Mouse (Mus musculus) midbrain, embryonic 14.5 days (tissue): ENCODE results near the gene Oasl1. TPM values are rescaled to one million over a fixed set of nuclear protein-coding genes. Genes with fewer than 3 reads are reported as not detected.
A peak's percentile ranks its signal among the peaks of the same experiment; 100 is the strongest.
"Not testable (repeated sequence)": the region's sequence is repeated elsewhere in the genome, so short reads cannot be mapped to it uniquely, and the experiment has no call there.

ENCODE experiments used
- ATAC-seq: fragments of 200-750 bp; cut with Nextera tagmentation; 2 replicates; pipeline ENCODE4 v1.8.0; 2017; ENCODE audit warnings: moderate number of reproducible peaks, moderate library complexity; ENCODE audit not compliant: low FRiP score, low TSS enrichment
- DNase-seq: peaks from one replicate; pipeline ENCODE4 v3.0.0-alpha.2; 2015
- H3K27ac ChIP-seq: fragments of 300-500 bp; sonication (generic); replicated peaks from 2 replicates; pipeline ENCODE4 v1.5.1; 2014; ENCODE audit warnings: mild to moderate bottlenecking, low read depth, low read length, moderate library complexity
- H3K27me3 ChIP-seq: fragments of 300-500 bp; sonication (generic); 2 replicates; pipeline ENCODE4 v1.6.1; 2014; ENCODE audit warnings: low read length, control low read depth, mixed read lengths; ENCODE audit not compliant: control insufficient read depth, insufficient read depth
- H3K36me3 ChIP-seq: fragments of 300-500 bp; sonication (generic); 2 replicates; pipeline ENCODE4 v1.6.1; 2014; ENCODE audit warnings: low read length, control low read depth; ENCODE audit not compliant: control insufficient read depth, insufficient read depth
- H3K4me1 ChIP-seq: fragments of 300-500 bp; sonication (generic); 2 replicates; pipeline ENCODE4 v1.6.1; 2014; ENCODE audit warnings: mild to moderate bottlenecking, antibody characterized with exemption, low read length, control low read depth; ENCODE audit not compliant: control insufficient read depth, insufficient read depth
- H3K4me2 ChIP-seq: fragments of 300-500 bp; sonication (generic); 2 replicates; pipeline ENCODE4 v1.6.1; 2014; ENCODE audit warnings: mild to moderate bottlenecking, low read length, moderate library complexity
- H3K4me3 ChIP-seq: fragments of 300-500 bp; sonication (generic); replicated peaks from 2 replicates; pipeline ENCODE4 v1.5.1; 2014; ENCODE audit warnings: low read depth, low read length
- H3K9ac ChIP-seq: fragments of 300-500 bp; sonication (generic); replicated peaks from 2 replicates; pipeline ENCODE4 v1.6.1; 2014; ENCODE audit warnings: mild to moderate bottlenecking, low read length, moderate library complexity
- H3K9me3 ChIP-seq: fragments of 300-500 bp; sonication (generic); 2 replicates; pipeline ENCODE4 v1.6.1; 2016; ENCODE audit warnings: low read length, control low read depth, mixed read lengths; ENCODE audit not compliant: control insufficient read depth
- WGBS: fragments of 180-500 bp; shearing (Covaris S2); extraction: QIAGEN DNeasy Blood & Tissue Kit; methylation state at CpG from one replicate; pipeline ENCODE4 v1.1.7; 2014; 5-methylcytosine and 5-hydroxymethylcytosine counted together
- polyA plus RNA-seq: library from polyadenylated mRNA; unstranded; fragments of >200 nt; fragmentation: Nextera tagmentation; extraction: Ambion mirVana; gene quantifications from 2 replicates; pipeline ENCODE4 v1.2.1, GENCODE M21; 2014

Oasl1 gene
- polyA plus RNA-seq, 1 experiment from 2014 or later, result 2.0 TPM

DNA sequence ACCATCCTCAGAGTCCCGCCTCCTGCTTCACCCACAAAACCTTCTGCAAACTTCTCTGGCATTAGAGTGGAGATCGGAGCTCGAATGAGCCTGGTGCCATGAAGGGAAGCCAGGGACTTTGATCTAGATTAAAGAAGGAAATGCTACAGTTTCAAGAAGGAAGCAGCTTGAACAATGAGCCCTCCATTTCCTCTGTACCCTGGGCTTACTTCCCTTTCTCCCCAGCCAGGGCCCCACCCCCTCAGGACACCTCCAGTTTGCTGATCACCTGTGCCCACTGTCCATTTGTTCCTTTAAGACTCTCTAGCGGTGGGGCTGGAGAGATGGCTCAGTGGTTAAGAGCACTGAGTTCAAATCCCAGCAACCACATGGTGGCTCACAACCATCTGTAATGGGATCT lies 6.3 kb upstream of the Oasl1 start:
- no peak for ATAC-seq
- Histone ChIP-seq H3K9me3 (no peaks in the 10 kb centered on the region), H3K4me2 (no peak overlapping the region), H3K36me3 (no peaks in the 10 kb centered on the region), H3K9ac (no peak overlapping the region), H3K4me1 (no peaks in the 10 kb centered on the region), H3K27ac (no peak overlapping the region), H3K27me3 (no peaks in the 10 kb centered on the region), H3K4me3 (no peak overlapping the region)
- no peak for DNase-seq
- WGBS, result 92% methylated on average over 4 of the region's 4 CpGs

DNA sequence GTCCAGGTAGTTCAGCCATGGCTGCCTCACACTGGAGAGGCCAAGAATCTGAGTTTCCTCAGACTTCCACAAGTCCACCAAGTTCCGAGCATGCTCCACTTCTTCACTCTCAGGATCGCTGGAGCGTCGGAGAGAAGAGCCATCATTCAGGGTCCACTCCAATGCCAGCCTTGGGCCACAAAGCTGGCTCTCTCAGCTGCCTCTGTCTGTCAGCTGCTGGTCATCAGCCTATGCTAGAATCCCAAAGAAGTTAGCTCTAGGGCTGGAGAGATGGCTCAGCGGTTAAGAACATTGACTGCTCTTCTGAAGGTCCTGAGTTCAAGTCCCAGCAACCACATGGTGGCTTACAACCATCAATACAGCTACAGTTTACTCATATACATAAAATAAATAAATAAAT lies 5.7 kb upstream of the Oasl1 start:
- ATAC-seq, H3K9ac ChIP-seq, H3K9me3 ChIP-seq, H3K4me2 ChIP-seq, H3K4me1 ChIP-seq, H3K36me3 ChIP-seq, H3K27me3 ChIP-seq, H3K4me3 ChIP-seq, DNase-seq, H3K27ac ChIP-seq: not testable (repeated sequence)
- 93% methylated on average over 5 of the region's 5 CpGs for WGBS

DNA sequence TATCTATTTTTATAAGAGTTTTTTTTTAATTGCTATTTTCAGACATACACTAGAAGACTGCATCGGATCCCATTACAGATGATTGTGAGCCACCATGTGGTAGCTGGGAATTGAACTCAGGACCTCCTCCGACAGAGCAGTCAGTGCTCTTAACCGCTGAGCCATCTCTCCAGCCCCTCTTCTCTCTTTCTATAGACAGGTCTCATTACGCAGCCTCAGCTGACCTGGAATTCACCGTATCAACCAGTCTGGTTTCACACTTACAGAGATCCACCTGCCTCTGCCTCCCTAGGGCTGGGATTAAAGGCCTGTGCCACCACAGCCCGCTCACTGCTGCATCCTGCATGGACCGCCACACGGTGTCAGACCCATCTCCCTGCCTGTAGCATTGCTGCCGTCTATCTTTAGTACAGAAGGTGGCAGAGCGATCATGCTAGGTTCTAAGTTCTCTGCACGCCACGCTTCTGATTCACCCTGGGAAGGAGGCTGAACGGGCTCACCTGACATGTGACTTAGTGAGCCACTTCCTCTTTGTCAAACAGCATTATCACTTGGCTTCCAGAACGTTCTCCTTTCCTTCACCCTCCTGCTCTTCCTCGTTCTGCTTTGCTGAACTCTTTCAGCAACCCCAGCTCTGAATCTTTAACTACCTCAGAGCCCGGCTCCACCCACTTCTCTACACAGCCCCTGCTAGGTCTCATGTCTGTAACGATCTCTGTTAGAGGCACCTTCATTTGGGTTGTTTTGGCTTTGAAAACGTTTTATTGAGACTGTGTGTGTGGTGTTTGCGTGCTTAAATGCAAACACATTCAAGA lies 1.3 kb upstream of the Oasl1 start:
- no peaks in the 10 kb centered on the region for H3K27me3 ChIP-seq
- no peaks in the 10 kb centered on the region for H3K4me1 ChIP-seq
- no peak overlapping the region for H3K27ac ChIP-seq
- H3K4me2 ChIP-seq, result no peak overlapping the region
- no peak overlapping the region for H3K9ac ChIP-seq
- H3K4me3 ChIP-seq, result no peak overlapping the region
- 80% methylated on average over 19 of the region's 19 CpGs for WGBS
- H3K36me3 ChIP-seq, result no peaks in the 10 kb centered on the region
- H3K9me3 ChIP-seq, result no peaks in the 10 kb centered on the region
- DNase-seq (no peak), ATAC-seq (no peak)

DNA sequence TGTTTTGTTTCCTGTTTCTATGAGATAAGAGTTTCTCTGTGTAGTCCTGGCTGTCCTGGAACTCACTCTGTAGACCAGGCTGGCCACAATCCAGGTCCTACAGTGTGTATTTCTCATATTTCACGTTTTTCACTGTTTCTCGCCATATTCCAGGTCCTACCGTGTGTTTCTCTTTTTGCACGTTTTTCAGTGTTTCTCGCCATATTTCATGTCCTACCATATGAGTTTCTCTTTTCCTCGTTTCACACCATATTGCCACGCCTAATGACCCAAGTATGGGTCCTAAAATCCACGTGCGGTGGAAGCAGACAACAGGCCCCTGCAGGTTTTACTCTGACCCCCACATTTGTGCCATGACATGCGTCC lies 691 bp upstream of the Oasl1 start:
- H3K36me3 ChIP-seq, result no peaks in the 10 kb centered on the region
- no peaks in the 10 kb centered on the region for H3K4me1 ChIP-seq
- ATAC-seq (0 out of 2 replicates have a peak, but pooled peaks have one; percentile 58), DNase-seq (no peak)
- no peaks in the 10 kb centered on the region for H3K27me3 ChIP-seq
- 69% methylated on average over 10 of the region's 10 CpGs for WGBS
- H3K27ac ChIP-seq, result no peak overlapping the region
- no peak overlapping the region for H3K4me2 ChIP-seq
- H3K9me3 ChIP-seq, result no peaks in the 10 kb centered on the region
- H3K9ac ChIP-seq, result no peak overlapping the region
- no peak overlapping the region for H3K4me3 ChIP-seq

DNA sequence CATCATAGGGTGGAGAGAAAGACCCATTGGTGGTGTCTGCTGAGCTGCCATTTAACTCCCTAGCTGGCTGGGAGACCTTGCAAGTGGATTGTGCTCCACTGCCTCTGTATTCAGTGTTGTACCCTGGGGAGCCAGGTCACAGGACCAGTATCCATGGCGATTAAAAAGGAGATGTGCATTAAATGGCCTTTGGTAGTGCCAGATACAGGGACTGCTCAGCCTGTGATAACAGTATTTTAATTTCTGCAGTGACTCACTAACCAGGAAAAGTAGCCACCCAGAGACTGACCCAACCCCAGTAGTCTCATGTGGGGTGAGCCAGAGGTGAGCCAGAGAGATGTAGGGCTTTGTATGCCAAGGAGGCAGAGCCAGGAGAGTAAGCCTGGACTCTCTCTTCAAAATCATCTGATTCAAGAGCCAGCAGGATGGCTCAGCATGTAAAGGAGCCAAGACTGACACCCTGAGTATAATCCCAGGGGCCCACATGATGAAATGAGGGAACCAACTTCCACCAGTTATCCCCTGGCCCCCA lies 3.2 kb downstream of the Oasl1 start:
- 39% methylated on average over 1 of the region's 1 CpGs for WGBS
- ATAC-seq, result no peak

DNA sequence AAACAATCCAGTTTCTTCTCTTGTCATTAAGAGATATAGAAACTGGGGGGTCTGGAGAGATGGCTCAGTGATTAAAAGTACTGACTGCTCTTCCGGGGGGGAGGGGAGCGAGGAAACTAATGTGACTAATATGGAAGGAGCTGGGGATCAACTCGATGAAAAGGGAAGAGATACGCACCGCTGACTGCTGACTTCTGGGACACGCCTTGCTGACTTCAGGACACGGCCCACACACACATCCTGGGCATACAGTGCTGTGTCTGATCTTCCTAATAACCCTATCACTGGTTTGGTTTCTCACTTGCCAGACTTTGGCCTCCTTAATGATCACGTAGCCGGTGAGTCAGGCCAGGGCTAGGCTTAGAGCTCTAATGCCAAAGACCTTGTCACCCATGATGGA lies 3.7 kb downstream of the Oasl1 start:
- H3K4me3 ChIP-seq, result no peak overlapping the region
- H3K4me1 ChIP-seq, result no peaks in the 10 kb centered on the region
- H3K9me3 ChIP-seq, result no peaks in the 10 kb centered on the region
- H3K4me2 ChIP-seq, result no peak overlapping the region
- H3K27me3 ChIP-seq, result no peaks in the 10 kb centered on the region
- no peak overlapping the region for H3K9ac ChIP-seq
- no peak overlapping the region for H3K27ac ChIP-seq
- 58% methylated on average over 9 of the region's 9 CpGs for WGBS
- H3K36me3 ChIP-seq, result no peaks in the 10 kb centered on the region
- DNase-seq (no peak), ATAC-seq (no peak)

More for the DNA sequence above, 3.2 kb downstream of the Oasl1 start:
- Histone ChIP-seq H3K4me3 (no peak overlapping the region), H3K4me1 (no peaks in the 10 kb centered on the region), H3K9ac (no peak overlapping the region), H3K36me3 (no peaks in the 10 kb centered on the region), H3K9me3 (no peaks in the 10 kb centered on the region), H3K4me2 (no peak overlapping the region), H3K27ac (no peak overlapping the region), H3K27me3 (no peaks in the 10 kb centered on the region)
- no peak for DNase-seq

DNA sequence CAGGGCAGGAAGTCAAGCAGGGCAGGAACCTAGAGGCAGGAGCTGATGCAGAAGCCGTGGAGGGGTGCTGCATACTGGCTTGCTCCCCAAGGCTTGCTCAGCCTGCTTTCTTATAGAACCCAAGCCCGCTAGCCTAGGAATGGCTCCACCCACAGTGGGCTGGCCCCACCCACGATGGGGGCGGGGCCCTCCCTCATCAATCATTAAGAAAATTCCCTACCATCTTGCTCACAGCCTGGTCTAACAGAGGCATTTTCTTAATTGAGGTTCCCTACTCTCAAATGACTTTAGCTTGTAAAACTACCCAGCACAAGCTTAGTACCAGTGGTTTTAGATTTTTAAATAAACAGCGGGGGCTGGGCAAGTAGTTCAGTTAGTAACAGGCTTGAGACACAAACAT lies 8.6 kb downstream of the Oasl1 start:
- Histone ChIP-seq H3K4me1 (no peaks in the 10 kb centered on the region), H3K4me2 (no peak overlapping the region), H3K9me3 (no peaks in the 10 kb centered on the region), H3K27ac (no peak overlapping the region), H3K9ac (no peak overlapping the region), H3K4me3 (no peak overlapping the region), H3K27me3 (no peaks in the 10 kb centered on the region), H3K36me3 (no peaks in the 10 kb centered on the region)
- ATAC-seq (no peak), DNase-seq (no peak)
- 65% methylated on average over 5 of the region's 5 CpGs for WGBS

DNA sequence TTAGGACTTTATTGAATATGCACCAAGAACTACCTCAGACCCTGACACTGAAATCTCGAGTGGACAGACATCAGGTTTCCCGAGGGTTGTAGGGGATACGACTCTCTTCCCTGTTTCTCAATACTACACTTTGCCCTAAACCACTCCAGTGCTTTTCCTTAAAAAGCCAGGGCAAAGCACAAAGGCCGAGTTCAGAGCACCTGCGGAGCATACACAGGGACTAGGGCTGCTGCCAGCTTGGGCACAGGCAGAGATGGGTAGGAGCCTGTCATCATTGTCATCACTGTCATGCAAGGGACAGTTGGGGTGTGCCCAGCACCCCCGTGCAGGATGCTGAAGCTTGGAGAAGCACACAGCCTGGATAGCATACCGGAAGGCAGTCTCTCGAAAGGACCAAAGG lies 10.2 kb downstream of the Oasl1 start:
- Histone ChIP-seq H3K9me3 (no peaks in the 10 kb centered on the region), H3K4me2 (no peak overlapping the region), H3K36me3 (no peaks in the 10 kb centered on the region), H3K4me1 (no peaks in the 10 kb centered on the region), H3K27ac (no peak overlapping the region), H3K4me3 (no peak overlapping the region), H3K27me3 (no peaks in the 10 kb centered on the region), H3K9ac (no peak overlapping the region)
- WGBS, result 83% methylated on average over 8 of the region's 8 CpGs
- ATAC-seq (no peak), DNase-seq (no peak)

DNA sequence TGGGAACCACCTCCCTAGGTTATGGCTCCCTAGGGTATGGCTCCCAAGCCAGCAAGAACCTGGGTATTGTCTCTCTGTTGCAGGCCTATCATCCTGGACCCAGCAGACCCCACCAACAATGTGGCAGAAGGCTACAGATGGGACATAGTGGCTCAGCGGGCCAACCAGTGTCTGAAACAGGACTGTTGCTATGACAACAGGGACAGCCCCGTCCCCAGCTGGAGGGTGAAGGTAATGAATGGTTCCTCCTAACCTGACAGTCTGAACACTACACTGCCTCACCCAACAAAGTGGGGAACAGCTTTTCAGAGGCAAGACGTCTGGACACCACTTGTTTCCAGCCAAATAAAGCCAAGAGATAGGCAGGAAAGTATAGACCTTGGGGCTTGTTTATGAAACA lies 12.8 kb downstream of the Oasl1 start:
- Histone ChIP-seq H3K9me3 (peaks cover 4% of the 10 kb centered on the region; the same call in 1 of the 2 replicates), H3K4me2 (no peak overlapping the region), H3K27me3 (no peaks in the 10 kb centered on the region), H3K4me1 (no peaks in the 10 kb centered on the region), H3K36me3 (no peaks in the 10 kb centered on the region), H3K9ac (no peak overlapping the region), H3K4me3 (no peak overlapping the region), H3K27ac (no peak overlapping the region)
- peak; percentile 20 for DNase-seq
- WGBS, result 22% methylated on average over 3 of the region's 3 CpGs
- ATAC-seq, result no peak
